Mouse (Mus musculus) midbrain, embryonic 12.5 days (tissue): ENCODE results near the gene Dnah7c. TPM values are rescaled to one million over a fixed set of nuclear protein-coding genes. Genes with fewer than 3 reads are reported as not detected.

Source experiments
- ATAC-seq: fragments of 200-750 bp; cut with Nextera tagmentation; 2 replicates; pipeline ENCODE4 v1.8.0; 2017; ENCODE audit warnings: low read depth, moderate TSS enrichment, moderate library complexity; ENCODE audit not compliant: low FRiP score
- H3K27ac ChIP-seq: fragments of 300-500 bp; sonication (generic); replicated peaks from 2 replicates; pipeline ENCODE4 v1.5.1; 2016; ENCODE audit warnings: mild to moderate bottlenecking
- H3K27me3 ChIP-seq: fragments of 300-500 bp; sonication (generic); 2 replicates; pipeline ENCODE4 v1.6.1; 2016; ENCODE audit warnings: mild to moderate bottlenecking
- H3K36me3 ChIP-seq: fragments of 300-500 bp; sonication (generic); 2 replicates; pipeline ENCODE4 v1.6.1; 2016
- H3K4me1 ChIP-seq: fragments of 300-500 bp; sonication (generic); 2 replicates; pipeline ENCODE4 v1.6.1; 2016
- H3K4me2 ChIP-seq: fragments of 300-500 bp; sonication (generic); replicated peaks from 2 replicates; pipeline ENCODE4 v1.6.1; 2016; ENCODE audit warnings: mild to moderate bottlenecking, moderate library complexity
- H3K4me3 ChIP-seq: fragments of 300-500 bp; sonication (generic); 2 replicates; pipeline ENCODE4 v1.5.1; 2016; ENCODE audit warnings: mild to moderate bottlenecking
- H3K9ac ChIP-seq: fragments of 300-500 bp; sonication (generic); replicated peaks from 2 replicates; pipeline ENCODE4 v1.6.1; 2016; ENCODE audit warnings: mild to moderate bottlenecking, moderate library complexity
- H3K9me3 ChIP-seq: fragments of 300-500 bp; sonication (generic); 2 replicates; pipeline ENCODE4 v1.6.1; 2016; ENCODE audit warnings: mild to moderate bottlenecking
- WGBS: fragments of 180-500 bp; shearing (Covaris S2); methylation state at CpG from one replicate; pipeline ENCODE4 v1.1.7; 2016; 5-methylcytosine and 5-hydroxymethylcytosine counted together
- polyA plus RNA-seq: library from polyadenylated mRNA; unstranded; fragments of >200 nt; fragmentation: Nextera tagmentation; extraction: Ambion mirVana; gene quantifications from 2 replicates; pipeline ENCODE4 v1.2.1, GENCODE M21; 2016

Dnah7c gene
- polyA plus RNA-seq, 1 experiment from 2014 or later = 0.37 TPM

DNA sequence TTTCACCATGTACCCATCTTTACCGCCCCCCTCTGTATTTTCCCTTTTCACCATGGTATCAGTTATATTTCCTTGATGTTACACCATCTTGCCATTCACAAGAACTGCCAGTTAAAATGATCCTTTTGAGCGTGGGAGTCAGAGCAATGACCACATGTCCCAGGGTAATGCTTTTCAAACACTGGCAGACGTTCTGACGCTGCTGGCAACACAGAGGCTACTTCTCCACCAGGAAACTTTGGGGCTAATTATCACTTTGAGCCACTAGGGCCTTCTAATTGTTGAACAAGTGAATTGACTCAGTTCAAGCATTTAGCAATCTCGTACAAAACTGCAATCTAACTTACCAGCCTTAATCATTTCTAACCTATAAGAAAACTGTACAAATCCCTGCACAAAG is 419.8 kb downstream of the Dnah7c start:
- H3K4me3 ChIP-seq = no peak overlapping the region
- 56% methylated on average over 5 of the region's 5 CpGs for WGBS

DNA sequence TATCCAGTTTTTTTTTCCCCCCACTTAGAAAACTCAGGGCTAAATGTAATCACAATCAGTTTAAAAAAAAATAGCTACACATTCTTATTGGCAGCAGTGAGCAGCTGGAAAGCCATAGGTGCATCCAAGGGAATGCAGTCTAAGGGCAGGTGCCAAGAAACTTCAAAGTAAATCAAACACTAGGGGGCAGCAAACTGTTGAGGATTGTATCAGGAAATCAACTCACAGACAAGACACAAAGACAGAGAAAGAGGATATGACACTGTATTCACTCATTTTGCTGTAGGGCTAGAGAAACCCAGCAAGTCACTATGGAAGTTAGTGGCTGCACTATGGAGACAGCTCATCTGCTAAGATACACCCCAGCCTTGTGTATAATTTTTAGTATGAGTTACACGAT is 424.4 kb downstream of the Dnah7c start:
- H3K4me2 ChIP-seq = no peak overlapping the region
- no peak overlapping the region for H3K9ac ChIP-seq
- no peaks in the 10 kb centered on the region for H3K9me3 ChIP-seq
- no peaks in the 10 kb centered on the region for H3K27me3 ChIP-seq
- H3K4me1 ChIP-seq = peaks cover 25% of the 10 kb centered on the region
- no peak overlapping the region for H3K27ac ChIP-seq
- H3K4me3 ChIP-seq = no peak overlapping the region
- 58% methylated on average over 1 of the region's 1 CpGs for WGBS
- no peaks in the 10 kb centered on the region for H3K36me3 ChIP-seq
- ATAC-seq = no peak

More for the DNA sequence above, 419.8 kb downstream of the Dnah7c start:
- no peak overlapping the region for H3K9ac ChIP-seq
- H3K4me2 ChIP-seq = no peak overlapping the region
- H3K36me3 ChIP-seq = no peaks in the 10 kb centered on the region
- H3K27ac ChIP-seq = no peak overlapping the region
- no peak for ATAC-seq
- H3K4me1 ChIP-seq = peaks cover 11% of the 10 kb centered on the region; the same call in 1 of the 2 replicates
- H3K27me3 ChIP-seq = no peaks in the 10 kb centered on the region
- no peaks in the 10 kb centered on the region for H3K9me3 ChIP-seq

DNA sequence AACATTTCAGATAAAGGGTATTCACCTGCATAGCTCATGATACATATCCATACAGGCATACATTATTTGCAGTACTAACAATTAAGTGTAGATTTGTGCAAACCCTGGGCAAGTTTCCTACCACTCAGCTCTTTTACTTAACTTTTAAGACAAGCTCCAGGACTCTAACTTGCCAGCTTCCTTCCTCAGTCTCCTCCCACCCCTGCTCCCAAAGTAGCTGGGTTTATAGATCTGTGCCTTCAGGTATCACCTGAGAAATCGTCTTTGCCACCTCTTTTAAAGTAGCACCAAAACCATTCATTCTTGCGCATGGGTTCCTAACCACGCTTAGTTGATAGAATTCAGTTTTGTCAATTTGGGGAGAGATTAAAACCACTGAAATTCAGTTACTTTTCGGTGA is 426.2 kb downstream of the Dnah7c start:
- peak overlapping the region; percentile 79; the same call in 1 of the 2 replicates for H3K4me3 ChIP-seq
- no peak overlapping the region for H3K27ac ChIP-seq
- ATAC-seq = no peak
- no peak overlapping the region for H3K9ac ChIP-seq
- no peaks in the 10 kb centered on the region for H3K27me3 ChIP-seq
- no peaks in the 10 kb centered on the region for H3K36me3 ChIP-seq
- no peaks in the 10 kb centered on the region for H3K9me3 ChIP-seq
- WGBS = 67% methylated on average over 4 of the region's 4 CpGs
- peaks cover 18% of the 10 kb centered on the region for H3K4me1 ChIP-seq
- peak overlapping the region; percentile 66 for H3K4me2 ChIP-seq

DNA sequence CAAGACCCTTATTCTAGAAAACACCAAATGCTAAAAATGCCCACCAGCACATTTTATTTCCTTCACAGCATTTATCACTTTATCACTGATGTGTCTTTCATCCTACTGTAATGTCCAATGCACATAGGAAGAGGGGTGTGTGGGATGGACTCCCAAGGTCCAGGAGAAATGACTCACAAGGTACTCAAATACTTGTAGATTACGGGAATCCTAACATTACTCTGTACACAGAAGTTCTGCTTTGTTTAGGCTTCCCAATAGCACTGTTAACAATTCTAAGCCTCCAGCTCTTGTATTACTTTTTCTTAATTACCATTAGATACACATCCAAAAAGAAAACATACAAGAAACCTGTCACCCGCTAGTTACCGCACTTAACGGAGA is 426.8 kb downstream of the Dnah7c start:
- peak overlapping the region; percentile 97 for H3K9ac ChIP-seq
- no peaks in the 10 kb centered on the region for H3K27me3 ChIP-seq
- H3K4me3 ChIP-seq = peak overlapping the region; percentile 79
- no peaks in the 10 kb centered on the region for H3K36me3 ChIP-seq
- no peaks in the 10 kb centered on the region for H3K9me3 ChIP-seq
- peak overlapping the region; percentile 66 for H3K4me2 ChIP-seq
- H3K27ac ChIP-seq = peak overlapping the region; percentile 99; the same call in 1 of the 2 replicates
- peaks cover 18% of the 10 kb centered on the region for H3K4me1 ChIP-seq
- no peak for ATAC-seq
- 2% methylated on average over 4 of the region's 4 CpGs for WGBS

DNA sequence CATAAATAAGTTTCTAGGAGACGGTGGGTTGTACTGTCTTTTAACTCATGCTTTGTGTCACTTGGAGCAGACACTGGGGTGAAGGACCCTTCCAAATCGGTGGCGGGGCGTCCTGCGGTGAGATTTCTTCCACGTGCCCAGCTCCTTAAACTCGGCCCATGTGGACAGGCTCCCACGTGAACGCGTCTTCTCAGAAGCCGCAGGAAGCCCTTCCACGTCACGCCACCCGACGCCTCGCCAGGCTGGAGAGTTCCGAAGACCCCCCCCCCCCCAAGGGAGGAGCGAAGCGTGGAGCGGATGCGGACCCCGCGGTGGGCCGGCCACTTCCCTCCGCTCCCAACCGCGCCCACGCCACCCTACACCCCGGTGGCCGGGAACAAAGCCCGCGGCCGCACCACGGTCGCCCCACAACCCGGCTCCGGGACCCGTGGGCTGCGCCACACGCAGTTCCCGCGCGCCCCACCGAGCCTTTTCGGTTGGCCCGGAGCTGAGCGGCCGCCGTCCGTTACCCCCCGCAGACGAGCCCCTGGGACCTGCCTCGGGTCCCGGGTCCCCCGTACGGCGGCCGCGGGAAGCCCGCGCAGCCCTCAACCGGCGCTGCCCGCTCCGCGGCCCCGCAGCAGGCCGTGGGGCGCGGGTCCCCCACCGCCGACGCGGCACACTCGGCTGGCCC is 427.3 kb downstream of the Dnah7c start:
- H3K27ac ChIP-seq = peak overlapping the region; percentile 99
- peak overlapping the region; percentile 66 for H3K4me2 ChIP-seq
- under 1% methylated on average over 66 of the region's 75 CpGs for WGBS
- peak; percentile 24 for ATAC-seq
- no peaks in the 10 kb centered on the region for H3K36me3 ChIP-seq
- H3K9me3 ChIP-seq = no peaks in the 10 kb centered on the region
- H3K9ac ChIP-seq = peak overlapping the region; percentile 97
- H3K4me3 ChIP-seq = peak overlapping the region; percentile 79
- peaks cover 18% of the 10 kb centered on the region for H3K4me1 ChIP-seq
- H3K27me3 ChIP-seq = no peaks in the 10 kb centered on the region

DNA sequence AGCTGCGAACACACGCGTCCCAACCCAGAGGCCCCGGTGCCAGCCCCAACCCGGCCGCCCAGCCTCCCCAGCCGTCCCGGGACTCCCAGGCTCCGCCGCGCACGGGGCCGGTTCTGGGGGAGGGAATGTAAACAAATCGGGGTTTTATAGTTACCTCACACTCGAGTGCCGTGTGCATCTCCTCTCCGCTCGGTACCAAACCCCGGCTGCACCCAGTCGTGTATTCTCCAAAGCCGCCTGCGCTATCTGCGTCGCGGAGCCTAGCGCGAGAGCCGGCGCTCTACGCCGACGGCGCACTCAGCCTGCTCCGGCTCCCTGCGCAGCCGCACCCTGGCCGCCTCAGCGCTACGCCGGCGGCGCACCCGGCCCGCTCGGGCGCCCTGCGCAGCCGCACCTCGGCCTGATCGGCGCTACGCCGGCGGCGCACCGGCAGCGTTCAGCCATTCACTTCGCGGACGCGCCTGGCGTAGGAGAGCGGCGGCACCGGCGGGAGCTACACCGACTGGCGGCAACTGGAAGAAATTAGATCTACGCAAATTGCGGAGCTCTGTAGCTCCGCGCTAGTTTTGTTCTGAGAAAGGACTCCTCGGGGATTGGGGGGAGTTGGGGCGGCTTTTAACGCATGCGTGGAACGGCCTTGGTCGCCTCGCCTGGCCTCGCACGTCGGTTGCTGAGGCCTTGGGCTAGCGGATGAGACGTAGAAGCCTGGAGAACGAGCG is 428.1 kb downstream of the Dnah7c start:
- H3K4me3 ChIP-seq = peak overlapping the region; percentile 79
- H3K9me3 ChIP-seq = no peaks in the 10 kb centered on the region
- H3K27me3 ChIP-seq = no peaks in the 10 kb centered on the region
- H3K4me2 ChIP-seq = peak overlapping the region; percentile 66
- H3K4me1 ChIP-seq = peaks cover 18% of the 10 kb centered on the region
- no peaks in the 10 kb centered on the region for H3K36me3 ChIP-seq
- under 1% methylated on average over 85 of the region's 86 CpGs for WGBS
- peak; percentile 94 for ATAC-seq
- H3K27ac ChIP-seq = peak overlapping the region; percentile 99
- peak overlapping the region; percentile 97 for H3K9ac ChIP-seq

DNA sequence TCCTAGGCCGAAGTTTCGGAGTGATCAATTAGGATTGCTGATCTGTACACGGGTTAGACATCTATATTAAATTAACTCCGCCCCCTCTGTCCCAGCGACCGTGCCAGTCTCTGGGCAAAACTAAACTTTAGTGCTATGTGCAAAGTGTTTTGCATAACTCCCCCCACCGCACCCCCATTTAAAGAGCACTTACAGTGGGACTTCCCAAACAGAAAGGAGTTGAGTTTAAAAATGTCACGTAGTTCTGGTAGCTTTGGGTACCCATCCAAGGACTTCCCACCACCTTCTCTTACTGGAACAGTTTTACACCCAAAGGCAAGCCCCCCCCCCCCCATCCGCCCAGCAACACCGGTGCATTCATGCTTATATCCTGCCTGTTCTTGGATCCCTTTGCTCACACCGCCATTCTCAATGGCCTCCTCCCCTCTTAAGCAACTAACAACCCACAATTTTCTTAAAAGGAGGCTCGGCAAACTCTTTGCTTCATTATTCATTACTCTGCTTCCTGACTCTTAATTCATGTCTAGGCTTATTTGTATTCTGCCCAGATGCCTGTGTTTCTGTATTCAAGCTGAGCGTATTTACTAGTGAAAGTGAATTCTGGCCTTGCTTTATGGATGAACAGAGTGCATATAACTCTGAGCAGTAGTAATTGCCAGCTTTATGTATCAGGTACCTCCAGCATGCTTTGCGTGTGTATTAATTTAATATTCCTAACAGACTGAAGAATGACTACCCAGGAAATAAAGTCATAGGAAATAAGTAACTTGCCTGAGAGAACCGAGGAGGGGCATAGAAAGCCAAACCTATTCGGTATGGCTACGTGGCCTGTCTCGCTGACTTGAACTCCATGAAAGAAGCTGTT is 428.9 kb downstream of the Dnah7c start:
- peak; percentile 11 for ATAC-seq
- H3K36me3 ChIP-seq = no peaks in the 10 kb centered on the region
- H3K27me3 ChIP-seq = no peaks in the 10 kb centered on the region
- peak overlapping the region; percentile 99 for H3K27ac ChIP-seq
- H3K4me1 ChIP-seq = peaks cover 18% of the 10 kb centered on the region
- no peaks in the 10 kb centered on the region for H3K9me3 ChIP-seq
- peak overlapping the region; percentile 79 for H3K4me3 ChIP-seq
- no peak overlapping the region for H3K9ac ChIP-seq
- 27% methylated on average over 18 of the region's 18 CpGs for WGBS
- peak overlapping the region; percentile 49 for H3K4me2 ChIP-seq

DNA sequence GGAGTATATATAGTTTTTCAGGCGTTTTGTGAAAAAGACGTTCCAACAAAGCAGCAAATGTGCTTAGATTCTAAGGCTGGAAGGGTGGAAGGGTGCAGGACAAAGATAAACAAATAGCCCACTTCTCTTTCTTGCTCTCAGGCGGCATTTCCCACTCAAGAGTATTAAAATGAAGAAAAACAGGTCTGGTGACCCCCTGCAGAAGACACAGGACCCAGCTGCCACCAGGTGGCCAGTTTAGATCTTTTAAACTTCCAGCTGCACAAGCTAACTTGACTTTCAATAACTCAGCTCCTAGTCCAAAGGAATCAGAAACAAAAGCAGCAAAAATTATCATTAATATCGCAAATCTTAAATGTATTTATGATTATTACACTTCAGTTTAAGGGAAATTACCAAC is 431.1 kb downstream of the Dnah7c start:
- no peak overlapping the region for H3K4me3 ChIP-seq
- H3K9me3 ChIP-seq = no peaks in the 10 kb centered on the region
- no peak overlapping the region for H3K4me2 ChIP-seq
- no peak overlapping the region for H3K27ac ChIP-seq
- H3K27me3 ChIP-seq = no peaks in the 10 kb centered on the region
- peaks cover 8% of the 10 kb centered on the region; the same call in 1 of the 2 replicates for H3K4me1 ChIP-seq
- no peaks in the 10 kb centered on the region for H3K36me3 ChIP-seq
- no peak for ATAC-seq
- no peak overlapping the region for H3K9ac ChIP-seq
- WGBS = 55% methylated on average over 4 of the region's 4 CpGs
